Mouse (Mus musculus) gastrocnemius, postnatal 25 days (tissue): ENCODE results near the gene Slc48a1. TPM values are rescaled to one million over a fixed set of nuclear protein-coding genes. Genes with fewer than 3 reads are reported as not detected.

ENCODE experiments used
- total RNA-seq, 2 experiments: library from RNA; stranded (reverse); gene quantifications; 1 replicate in 1 of 2; 2 replicates in 1 of 2; pipeline ENCODE4 v1.2.3; 2021

Slc48a1 gene
- total RNA-seq, 2 experiments from 2014 or later: 44.7 to 47.2 TPM

Other genes with a start within 250 kb of the Slc48a1 start
- 10 to 100 TPM in 1 of 2 experiments, 1 to 10 TPM in 1; 9.6 to 11.4 TPM for gene Rpap3, start 72.7 kb upstream of the Slc48a1 start, total RNA-seq
- gene Endou, start 47.2 kb upstream of the Slc48a1 start, total RNA-seq: under 1 TPM; 0.36 to 0.91 TPM
- gene Rapgef3, start 10.5 kb upstream of the Slc48a1 start, total RNA-seq: 1 to 10 TPM; 3.7 to 8.1 TPM
- gene Hdac7, start 66.0 kb downstream of the Slc48a1 start, total RNA-seq: 10 to 100 TPM; 11.9 to 15.0 TPM
- gene Vdr, start 132.1 kb downstream of the Slc48a1 start, total RNA-seq: under 1 TPM; 0.18 to 0.32 TPM
- gene Tmem106c, start 185.7 kb downstream of the Slc48a1 start, total RNA-seq: 1 to 10 TPM; 4.8 to 7.1 TPM
- 1 to 10 TPM; 1.9 to 6.3 TPM for gene Col2a1, start 226.2 kb downstream of the Slc48a1 start, total RNA-seq